Mouse (Mus musculus): ENCODE measurements around the gene Gm5129.
A peak's percentile ranks its signal among the peaks of the same experiment; 100 is the strongest.

Gm5129 gene

DNA sequence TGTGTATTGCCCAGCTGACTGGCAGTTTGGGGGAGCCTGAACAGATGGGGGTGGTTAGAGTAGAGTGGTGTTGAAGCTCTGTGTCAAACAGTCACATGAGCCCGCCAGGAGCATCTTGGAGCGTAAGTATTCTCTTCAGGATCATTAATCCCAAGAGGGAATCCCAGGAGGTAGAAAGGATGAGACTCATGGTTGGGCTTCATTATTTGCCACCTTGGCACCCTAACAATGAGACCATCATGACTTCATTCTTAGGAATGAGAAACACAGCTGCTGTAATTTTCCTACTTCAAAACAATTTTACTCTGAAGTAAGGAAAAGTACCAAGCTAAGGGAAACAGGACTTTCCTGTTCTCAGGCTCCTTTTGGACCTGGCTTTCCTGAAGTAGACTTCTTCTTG lies 10.4 kb downstream of the Gm5129 start:
- no peak for DNase-seq (ENCODE audit: low read depth)

- no peak for DNase-seq (ENCODE audit: low read depth)
Observed at GRCm38 (mm10) chr5:29721159-29721558, 14.6 kb downstream of the Gm5129 start.

DNA sequence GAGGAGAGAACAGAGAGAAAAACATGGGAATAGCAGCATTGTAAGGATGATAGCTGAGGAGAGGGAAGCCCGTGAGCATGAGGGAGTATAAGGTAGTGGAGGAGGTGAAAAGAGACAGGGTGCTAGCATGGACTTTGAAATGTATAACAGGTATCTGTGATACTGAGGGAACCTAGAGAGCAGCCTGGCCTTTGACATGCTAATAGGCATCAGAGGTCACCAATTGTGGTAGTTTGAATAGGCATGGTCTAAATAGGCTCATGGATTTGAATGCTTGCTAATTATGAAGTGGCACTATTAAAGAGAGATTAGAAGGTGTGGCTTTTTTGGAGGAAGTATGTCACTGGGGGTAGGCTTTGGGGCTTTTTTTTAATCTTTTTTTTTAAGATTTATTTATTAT lies 22.8 kb downstream of the Gm5129 start:
- DNase-seq (ENCODE audit: low read depth), result no peak

DNA sequence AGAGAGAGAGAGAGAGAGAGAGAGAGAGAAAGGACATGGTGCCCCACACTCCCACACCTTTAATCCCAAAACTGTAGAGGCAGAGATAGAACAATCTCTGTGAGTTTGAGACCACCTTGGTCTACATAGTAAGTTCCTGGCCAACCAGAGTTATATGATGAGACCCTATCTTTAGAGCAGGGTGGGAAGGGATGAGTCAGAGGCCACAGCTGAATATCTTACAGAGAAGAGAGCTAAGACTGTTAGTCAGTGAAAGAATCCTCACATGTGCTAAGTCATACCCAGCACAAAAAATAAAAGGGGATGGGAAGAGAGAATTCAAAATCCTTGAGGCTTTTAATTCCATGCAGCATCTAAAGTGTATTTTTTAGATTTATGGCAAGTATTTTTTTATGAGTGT lies 24.1 kb downstream of the Gm5129 start:
- DNase-seq (ENCODE audit: low read depth), result no peak

DNA sequence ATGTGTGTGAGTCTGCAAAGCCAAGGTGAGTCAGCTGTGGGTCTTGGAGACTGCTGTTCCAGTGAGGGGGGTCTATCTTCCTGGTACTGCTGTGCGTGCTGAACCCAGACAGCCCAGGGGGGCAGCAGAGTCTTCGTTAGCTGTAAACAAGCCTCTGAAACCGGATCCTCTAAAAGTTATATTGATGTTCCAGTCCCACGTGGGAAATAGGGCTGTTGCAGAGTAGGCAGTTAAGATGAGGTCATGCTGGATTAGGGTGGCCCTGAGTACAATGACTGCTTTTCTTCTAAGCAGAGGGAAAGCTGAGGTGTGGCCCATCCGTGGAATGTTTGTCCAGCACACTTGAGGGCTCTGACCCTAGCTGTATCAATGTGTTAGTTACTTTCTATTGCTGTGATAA lies 27.5 kb downstream of the Gm5129 start:
- DNase-seq (ENCODE audit: low read depth), result no peak

DNA sequence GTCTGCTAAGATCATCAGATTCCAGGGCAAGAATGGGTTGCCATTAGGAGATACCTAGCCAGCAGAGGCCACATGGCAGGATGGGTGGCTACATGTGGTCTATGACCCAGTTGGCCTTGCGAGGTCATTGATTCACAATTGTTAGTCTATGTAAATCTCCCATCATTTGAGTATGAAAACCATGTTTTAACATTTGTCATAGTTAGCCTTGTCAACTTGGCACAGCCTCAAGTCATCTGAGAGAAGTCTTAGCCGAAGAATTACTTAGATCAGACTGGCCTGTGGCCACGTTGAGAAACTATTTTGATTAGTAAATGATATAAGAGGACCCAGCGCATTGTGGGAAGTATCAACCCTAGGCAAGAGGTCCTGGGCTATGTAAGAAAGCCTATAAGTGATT lies 28.5 kb downstream of the Gm5129 start:
- no peak for DNase-seq (ENCODE audit: low read depth)

GRCm38 (mm10) chr5:29699520-29700202 lies 36.1 kb downstream of the Gm5129 start:
- DNase-seq (ENCODE audit: low read depth), result no peak

DNA sequence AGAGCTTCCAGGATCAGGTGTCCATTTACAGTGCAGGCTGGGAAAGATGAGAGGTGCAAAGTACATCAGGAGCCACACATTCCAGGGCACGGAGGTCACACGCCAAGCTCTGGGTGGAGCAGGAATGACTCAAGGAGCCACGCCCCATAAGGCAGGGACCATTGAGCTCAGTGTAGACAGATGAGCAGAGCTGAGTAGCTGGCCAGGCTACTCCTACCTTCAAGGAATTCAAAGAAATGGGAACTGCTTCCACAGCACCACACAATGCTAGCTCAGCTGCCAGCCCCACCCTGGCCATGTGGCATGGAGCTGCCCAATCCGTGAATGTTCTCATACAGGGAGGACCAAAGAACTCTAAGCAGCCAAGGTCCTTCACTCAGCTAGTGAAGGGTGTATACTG lies 37.2 kb downstream of the Gm5129 start:
- DNase-seq (ENCODE audit: low read depth), result no peak

DNA sequence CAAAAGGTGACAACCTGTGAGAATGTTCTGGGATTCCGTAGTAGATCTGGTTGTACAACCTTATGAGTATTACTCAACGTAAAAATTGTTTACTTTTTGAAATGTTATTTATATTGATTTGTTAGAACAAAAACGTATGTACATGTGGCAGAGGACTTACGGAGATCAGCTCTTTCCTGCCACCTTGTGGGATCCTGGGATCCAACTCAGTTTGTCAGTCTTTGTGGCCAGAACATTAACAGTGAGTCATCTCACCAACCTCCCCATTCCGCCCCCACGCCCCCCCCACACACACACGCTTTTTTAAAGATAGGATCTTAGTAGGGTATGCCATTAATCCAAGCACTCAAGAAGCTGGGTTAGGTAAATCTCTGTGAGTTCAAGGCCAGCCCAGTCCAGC lies 47.4 kb downstream of the Gm5129 start:
- no peak for DNase-seq (ENCODE audit: low read depth)

DNA sequence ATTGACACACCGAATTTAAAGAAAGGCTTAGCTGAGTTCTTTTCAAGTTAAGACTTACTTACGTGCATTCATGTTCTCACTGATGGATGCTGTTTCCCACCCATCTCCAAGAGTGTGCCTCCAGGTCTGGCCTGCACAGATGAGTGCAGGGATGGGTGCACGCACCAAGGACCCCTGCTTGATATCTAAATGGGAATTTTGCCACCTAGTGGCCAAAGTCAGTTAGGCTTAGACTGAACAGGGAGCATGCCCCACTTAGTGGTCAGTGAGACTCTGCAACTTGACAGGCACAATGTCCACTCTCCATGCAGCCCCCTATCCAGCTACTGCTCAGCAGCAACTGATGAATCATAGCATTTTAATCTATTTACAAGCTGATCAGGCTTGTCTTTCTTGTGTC lies 48.1 kb downstream of the Gm5129 start:
- DNase-seq (ENCODE audit: low read depth), result peak; percentile 27
